Mouse (Mus musculus) heart, adult 9 months (tissue): ENCODE data around the gene Slc25a45.
A peak's percentile ranks its signal among the peaks of the same experiment; 100 is the strongest.

ENCODE experiments used
- DNase-seq, 2 experiments: peaks; one replicate each; pipeline ENCODE4 v3.0.0; 2022; ENCODE audit warnings: low spot score in 2 of 2

Gene Slc25a45

GRCm38 (mm10) chr19:5840086-5840889 is 37.3 kb upstream of the Slc25a45 start:
- DNase-seq, result peak in 1 of 2 experiments; percentile 62

DNA sequence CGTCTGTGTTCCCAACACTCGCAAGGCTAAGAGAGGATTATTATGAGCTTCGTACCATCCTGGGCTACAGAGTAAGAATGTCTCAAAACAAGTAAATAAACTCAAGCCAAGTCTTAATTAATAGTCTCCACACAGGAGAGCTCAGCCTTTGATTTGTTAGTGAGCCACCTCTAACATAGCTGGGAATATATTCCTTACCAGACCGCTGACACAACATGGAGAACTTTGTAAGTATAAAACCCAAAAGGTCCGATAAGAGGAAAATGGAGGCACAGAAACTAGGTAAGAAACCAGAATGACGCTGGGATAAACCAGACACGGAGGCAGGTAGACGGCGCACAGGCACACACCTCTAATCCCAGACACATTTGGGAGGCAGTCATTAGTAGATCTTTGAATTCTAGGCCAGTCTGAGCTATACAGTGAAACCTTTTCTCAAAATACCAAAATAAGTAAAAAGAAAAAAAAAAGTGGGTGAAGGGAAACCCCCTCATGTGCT is 36.7 kb upstream of the Slc25a45 start:
- DNase-seq, result no peak

DNA sequence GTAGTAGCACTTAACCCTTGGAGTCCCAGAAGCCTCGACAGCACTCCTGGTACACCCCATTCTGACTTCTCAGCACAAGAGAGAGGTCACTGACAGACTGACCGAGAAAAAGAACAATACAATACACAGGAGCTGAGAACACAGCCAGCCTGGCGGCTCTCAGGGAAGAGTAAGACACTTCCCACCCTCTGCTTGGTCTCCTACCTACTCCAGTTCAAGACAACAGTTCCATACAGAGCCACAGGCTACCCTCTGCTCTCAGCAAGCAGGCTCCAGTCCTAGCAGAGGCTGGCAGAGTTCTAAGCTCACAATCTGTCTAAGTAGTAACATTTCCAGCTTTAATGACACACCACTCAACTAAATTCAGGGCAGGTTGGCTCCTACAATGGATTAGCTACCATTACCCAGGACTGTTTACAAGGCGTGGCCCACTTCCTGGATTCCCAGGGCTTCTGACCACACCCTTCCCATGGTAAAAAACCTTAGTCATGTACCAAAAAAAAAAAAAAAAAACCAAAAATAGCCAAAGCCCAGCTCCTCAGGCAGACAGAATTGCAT is 36.1 kb upstream of the Slc25a45 start:
- peak in 1 of 2 experiments; percentile 73 for DNase-seq

- peak in 1 of 2 experiments; percentile 31 for DNase-seq
Measured at GRCm38 (mm10) chr19:5841999-5842784, 35.4 kb upstream of the Slc25a45 start.

- peak in 1 of 2 experiments; percentile 62 for DNase-seq
Measured at GRCm38 (mm10) chr19:5842785-5843730, 34.5 kb upstream of the Slc25a45 start.

GRCm38 (mm10) chr19:5843781-5844691 is 33.6 kb upstream of the Slc25a45 start:
- peak in 1 of 2 experiments; percentile 46 for DNase-seq

DNA sequence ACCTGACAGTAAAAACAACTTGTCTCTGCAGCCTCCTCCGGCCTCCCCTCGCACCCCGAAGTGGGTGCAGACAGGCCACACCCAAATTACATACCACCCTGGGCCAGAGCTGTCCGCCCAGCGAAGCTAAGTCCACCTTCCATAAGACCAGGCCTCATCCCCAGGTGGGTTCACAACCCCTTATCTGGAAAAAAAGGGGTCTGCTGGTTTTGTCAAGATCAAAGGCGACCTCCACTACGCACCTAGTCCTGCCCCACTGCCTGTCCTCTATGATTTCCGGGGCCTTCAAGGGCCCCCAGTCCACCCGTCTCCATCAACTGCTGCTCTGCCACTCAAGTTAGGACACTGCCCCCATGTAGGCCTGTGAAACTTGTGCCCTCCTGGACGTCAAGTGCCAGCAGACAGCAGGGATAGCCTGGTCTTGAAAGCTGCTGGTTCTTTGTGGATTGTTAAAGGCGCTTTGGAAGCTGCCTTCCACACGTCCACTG is 32.7 kb upstream of the Slc25a45 start:
- DNase-seq, result no peak

DNA sequence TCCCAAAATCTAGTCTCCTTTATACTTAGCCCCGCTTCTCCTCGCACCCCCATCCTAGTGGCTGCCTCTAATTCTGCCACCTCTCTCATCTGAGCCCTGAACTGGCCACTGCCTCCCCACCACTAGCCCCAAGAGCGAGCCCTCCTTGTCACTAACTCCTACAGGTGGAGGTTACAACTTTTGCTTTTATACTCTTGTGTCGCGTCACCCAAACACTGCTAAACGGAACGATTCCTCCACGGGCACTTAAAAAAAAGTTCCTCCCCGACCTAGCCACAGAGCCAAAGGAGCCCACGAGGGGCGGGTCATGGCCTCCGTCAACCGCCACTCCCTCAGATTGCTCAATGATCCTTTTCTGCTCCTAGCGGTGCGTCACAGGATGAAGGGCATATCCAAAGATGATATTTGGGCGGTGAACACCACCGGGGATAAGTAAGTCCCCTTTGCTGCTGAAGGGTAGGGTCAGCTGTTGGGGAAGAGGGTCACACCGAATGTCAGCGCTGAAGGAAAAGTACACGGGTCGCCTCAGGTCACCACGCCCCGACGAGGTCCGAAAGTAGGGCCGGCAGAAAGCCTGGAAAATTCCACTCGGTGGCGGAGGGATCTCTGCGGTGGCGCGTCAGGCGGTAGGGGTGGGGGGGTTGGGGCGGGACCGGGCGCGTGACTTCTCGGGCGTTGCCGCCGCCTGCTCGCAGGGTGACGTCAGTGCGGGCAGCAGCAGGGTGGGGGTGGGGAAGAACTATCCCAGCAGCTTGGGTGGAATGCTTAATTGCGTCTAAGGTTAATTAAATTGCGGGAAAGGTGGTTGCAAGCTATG is 32.1 kb upstream of the Slc25a45 start:
- DNase-seq, result peak; percentile 98 to 99

DNA sequence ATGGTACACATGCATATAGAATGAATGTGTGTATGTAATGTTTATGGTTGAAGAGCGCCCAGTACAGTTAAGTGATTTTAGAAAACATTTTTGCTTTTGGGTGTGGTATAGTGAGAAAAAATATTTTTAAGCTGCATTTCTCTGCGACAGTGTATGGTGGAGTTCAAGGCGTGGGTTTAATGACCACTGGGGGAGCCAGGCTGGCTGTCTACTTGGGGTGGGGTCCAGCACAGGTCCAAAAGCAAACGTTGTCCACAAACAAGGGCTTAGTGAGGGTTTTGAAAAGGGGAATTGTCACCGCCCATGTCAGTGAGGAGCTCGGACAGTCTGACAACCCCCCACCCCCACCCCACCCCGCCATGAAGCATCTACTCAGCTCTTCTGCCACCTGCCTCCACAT is 31.5 kb upstream of the Slc25a45 start:
- peak in 1 of 2 experiments; percentile 62 for DNase-seq

- peak; percentile 96 to 97 for DNase-seq
Measured at GRCm38 (mm10) chr19:5846557-5847305, 30.9 kb upstream of the Slc25a45 start.

DNA sequence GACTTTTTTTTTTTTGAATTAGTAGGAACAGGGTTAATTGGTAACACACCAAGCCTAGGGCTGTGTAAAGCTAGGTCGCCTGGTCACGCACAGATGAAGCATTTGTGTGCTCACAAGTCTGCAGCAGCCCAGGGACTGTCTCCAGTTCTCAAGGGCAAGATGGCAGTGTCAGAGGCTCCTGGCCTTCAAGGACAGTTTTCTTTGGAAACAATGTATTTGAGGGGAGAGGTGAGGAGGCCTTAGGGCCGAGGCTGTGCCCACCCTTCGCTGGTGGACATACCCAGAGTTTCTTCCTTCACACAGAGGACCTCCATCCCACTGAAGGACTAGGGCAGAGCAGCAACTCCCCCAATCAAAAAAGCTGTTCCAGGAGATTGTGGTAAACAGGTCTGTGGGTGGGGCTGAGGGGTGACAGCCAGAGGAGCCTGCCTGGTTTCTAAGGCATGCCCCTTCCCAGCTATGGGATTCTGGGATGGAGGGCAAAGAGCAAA is 30.3 kb upstream of the Slc25a45 start:
- DNase-seq, result peak in 1 of 2 experiments; percentile 54

GRCm38 (mm10) chr19:5848032-5848825 is 29.4 kb upstream of the Slc25a45 start:
- peak; percentile 83 to 87 for DNase-seq

DNA sequence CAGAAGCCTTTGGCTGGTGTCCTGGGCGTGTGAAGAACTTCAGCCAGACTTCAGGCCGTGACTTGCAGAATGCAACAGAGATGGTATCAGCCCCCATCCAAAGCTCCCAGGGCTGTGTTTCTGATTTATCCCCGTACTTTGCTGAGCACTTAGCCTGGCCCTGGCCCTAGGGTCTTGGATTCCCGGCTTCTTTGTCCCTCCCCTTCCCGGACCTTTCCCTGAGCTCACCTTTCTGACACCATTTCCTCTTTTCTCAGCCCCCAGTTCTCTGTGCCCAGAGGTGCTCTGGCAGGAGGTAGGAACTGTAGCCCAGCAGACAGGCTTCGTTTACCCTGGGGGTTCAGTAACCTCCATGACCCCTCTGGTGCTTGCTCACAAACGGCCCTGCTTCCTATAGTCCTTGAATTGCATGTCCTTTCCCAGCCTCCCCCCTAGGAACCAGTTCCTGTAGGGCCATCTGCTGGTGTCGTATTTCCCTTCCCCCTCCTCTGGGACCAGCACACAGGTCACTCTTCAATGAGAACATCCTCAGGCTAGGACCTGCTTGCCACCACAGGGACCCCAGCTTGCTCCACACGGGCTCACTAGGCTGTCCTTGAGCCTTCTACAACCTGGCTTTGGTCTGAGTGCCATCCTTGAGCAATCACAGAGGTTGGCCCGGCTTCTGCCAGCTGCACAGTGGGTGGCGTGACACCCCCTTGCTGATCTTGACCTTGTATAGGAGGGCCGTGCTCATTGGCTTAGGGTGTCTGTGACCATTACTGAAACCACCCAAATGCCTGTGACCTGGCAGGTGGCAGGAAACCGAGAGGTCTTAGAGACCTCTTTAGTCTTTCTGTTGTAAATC is 28.6 kb upstream of the Slc25a45 start:
- DNase-seq, result peak; percentile 78

DNA sequence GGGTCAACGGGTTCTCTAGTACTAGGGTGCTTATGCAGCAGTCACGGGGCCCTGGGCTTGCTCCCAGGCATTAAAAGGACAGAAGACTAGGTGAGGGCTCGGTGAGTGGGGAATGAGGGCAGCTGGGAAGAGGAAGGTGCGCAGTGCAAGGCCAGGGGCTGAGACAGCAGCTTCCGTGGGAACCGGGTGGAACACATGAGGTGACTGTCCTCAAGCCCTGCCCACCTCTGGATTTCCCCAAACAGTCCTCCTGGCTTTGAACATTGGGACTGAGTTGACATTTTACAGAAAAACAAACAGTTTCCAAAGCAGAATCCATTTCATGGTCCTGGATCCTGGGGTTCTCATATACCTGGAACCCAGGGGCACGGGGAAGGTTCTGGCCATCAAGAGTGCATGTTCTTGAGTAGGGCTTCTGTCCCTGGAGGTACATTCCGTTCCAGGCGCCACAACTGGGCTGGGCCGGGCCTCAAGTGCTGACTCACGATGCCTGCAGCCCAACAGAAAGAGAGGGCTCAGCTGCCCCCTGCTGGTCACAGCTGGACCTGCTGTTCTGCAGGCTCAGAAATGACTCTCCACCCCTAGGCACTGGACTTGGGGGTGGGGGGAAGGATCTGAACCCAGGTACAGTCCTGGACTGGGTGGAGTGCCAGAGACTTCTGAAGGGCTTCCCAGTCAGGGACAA is 27.6 kb upstream of the Slc25a45 start:
- DNase-seq, result peak; percentile 94 to 96

GRCm38 (mm10) chr19:5850860-5851259 is 26.7 kb upstream of the Slc25a45 start:
- no peak for DNase-seq
